Mouse (Mus musculus) B cell, adult 62 days (primary cell): Measurements from ENCODE around the gene Olfr1195. TPM values are rescaled to one million over a fixed set of nuclear protein-coding genes. Genes with fewer than 3 reads are reported as not detected.

ENCODE experiments used
- total RNA-seq: library from RNA; stranded (reverse); gene quantifications from 4 replicates; pipeline ENCODE4 v1.2.4, GENCODE M21; 2023

Olfr1195 gene
- not detected in 4 replicates for total RNA-seq

GRCm38 (mm10) chr2:88689087-88689486, at the start of gene Olfr1195:
Olfr1195 (minus strand) TSS chr2:88689187.

GRCm38 (mm10) chr2:88732266-88732665, 43.3 kb upstream of the Olfr1195 start, which contains the start of gene Olfr1197:
Olfr1197 (minus strand) TSS chr2:88732366.

GRCm38 (mm10) chr2:88704497-88704896, 15.5 kb upstream of the Olfr1195 start, which contains the start of gene Olfr1196:
Olfr1196 (minus strand) TSS chr2:88704597.

GRCm38 (mm10) chr2:88675328-88675727, 13.7 kb downstream of the Olfr1195 start, which contains the start of gene Olfr1193:
Olfr1193 (plus strand) TSS chr2:88675628.

GRCm38 (mm10) chr2:88648209-88648608, 40.8 kb downstream of the Olfr1195 start, which contains the start of gene Olfr1192-ps1:
Olfr1192-ps1 (plus strand) TSS chr2:88648509.

GRCm38 (mm10) chr2:88640242-88640641, 48.7 kb downstream of the Olfr1195 start, which contains the start of gene Olfr1191-ps1:
Olfr1191-ps1 (plus strand) TSS chr2:88640542.

Other genes starting within 250 kb of the Olfr1195 start
- not detected in 4 replicates for gene Gm13757, start 240.1 kb downstream of the Olfr1195 start, total RNA-seq
- gene Olfr1183, start 234.3 kb downstream of the Olfr1195 start, total RNA-seq: not detected in 4 replicates
- gene Olfr1184, start 205.6 kb downstream of the Olfr1195 start, total RNA-seq: not detected in 4 replicates
- not detected in 4 replicates for gene Olfr1185-ps1, start 195.9 kb downstream of the Olfr1195 start, total RNA-seq
- gene Olfr1186, start 170.6 kb downstream of the Olfr1195 start, total RNA-seq: not detected in 4 replicates
- not detected in 4 replicates for gene Olfr1188, start 132.3 kb downstream of the Olfr1195 start, total RNA-seq
- not detected in 4 replicates for gene Olfr1189, start 102.7 kb downstream of the Olfr1195 start, total RNA-seq
- gene Olfr1191-ps1, start 48.6 kb downstream of the Olfr1195 start, total RNA-seq: 0.09 to 0.20 TPM in 2 of 4 replicates, not detected in the others
- not detected in 4 replicates for gene Olfr1192-ps1, start 40.7 kb downstream of the Olfr1195 start, total RNA-seq
- gene Olfr1193, start 13.6 kb downstream of the Olfr1195 start, total RNA-seq: not detected in 4 replicates
- not detected in 4 replicates for gene Olfr1196, start 15.4 kb upstream of the Olfr1195 start, total RNA-seq
- not detected in 4 replicates for gene Olfr1197, start 43.2 kb upstream of the Olfr1195 start, total RNA-seq
- gene Olfr1198, start 62.2 kb upstream of the Olfr1195 start, total RNA-seq: not detected in 4 replicates
- gene Olfr1199, start 71.3 kb upstream of the Olfr1195 start, total RNA-seq: not detected in 4 replicates
- gene Olfr1200, start 81.3 kb upstream of the Olfr1195 start, total RNA-seq: not detected in 4 replicates
- not detected in 4 replicates for gene Olfr1201, start 103.8 kb upstream of the Olfr1195 start, total RNA-seq
- not detected in 4 replicates for gene Olfr1202, start 125.3 kb upstream of the Olfr1195 start, total RNA-seq
- gene Olfr1205, start 140.6 kb upstream of the Olfr1195 start, total RNA-seq: not detected in 4 replicates
- gene Olfr1204, start 160.1 kb upstream of the Olfr1195 start, total RNA-seq: not detected in 4 replicates
- gene Olfr1206, start 174.0 kb upstream of the Olfr1195 start, total RNA-seq: not detected in 4 replicates
- not detected in 4 replicates for gene Olfr1208, start 213.1 kb upstream of the Olfr1195 start, total RNA-seq
- not detected in 4 replicates for gene Olfr1209, start 226.0 kb upstream of the Olfr1195 start, total RNA-seq
- not detected in 4 replicates for gene Olfr1211, start 248.9 kb upstream of the Olfr1195 start, total RNA-seq